Mouse (Mus musculus) hindbrain, embryonic 10.5 days (tissue): ENCODE data around the gene Hoxd10. TPM values are rescaled to one million over a fixed set of nuclear protein-coding genes. Genes with fewer than 3 reads are reported as not detected.
A peak's percentile ranks its signal among the peaks of the same experiment; 100 is the strongest.

ENCODE experiments used
- DNase-seq: peaks from one replicate; pipeline ENCODE4 v3.0.0-alpha.2; 2017; ENCODE audit warnings: low spot score
- H3K27ac ChIP-seq: fragments of 300-500 bp; sonication (generic); 2 replicates; pipeline ENCODE4 v1.5.1; 2016; ENCODE audit warnings: mild to moderate bottlenecking, moderate library complexity
- H3K27me3 ChIP-seq: fragments of 300-500 bp; sonication (generic); 2 replicates; pipeline ENCODE4 v1.6.1; 2016; ENCODE audit warnings: mild to moderate bottlenecking; ENCODE audit not compliant: poor library complexity, insufficient read depth, severe bottlenecking
- H3K36me3 ChIP-seq: fragments of 300-500 bp; sonication (generic); 2 replicates; pipeline ENCODE4 v1.6.1; 2016; ENCODE audit warnings: mild to moderate bottlenecking, moderate library complexity
- H3K4me1 ChIP-seq: fragments of 300-500 bp; sonication (generic); replicated peaks from 2 replicates; pipeline ENCODE4 v1.6.1; 2016; ENCODE audit warnings: mild to moderate bottlenecking
- H3K4me3 ChIP-seq: fragments of 300-500 bp; sonication (generic); 2 replicates; pipeline ENCODE4 v1.5.1; 2016; ENCODE audit warnings: mild to moderate bottlenecking, moderate library complexity
- H3K9me3 ChIP-seq: fragments of 300-500 bp; sonication (generic); 2 replicates; pipeline ENCODE4 v1.6.1; 2016; ENCODE audit warnings: mild to moderate bottlenecking, moderate library complexity
- WGBS: fragments of 180-500 bp; shearing (Covaris S2); methylation state at CpG from one replicate; pipeline ENCODE4 v1.1.7; 2016; 5-methylcytosine and 5-hydroxymethylcytosine counted together
- polyA plus RNA-seq: library from polyadenylated mRNA; unstranded; fragments of >200 nt; fragmentation: Nextera tagmentation; extraction: Ambion mirVana; gene quantifications from 2 replicates; pipeline ENCODE4 v1.2.1, GENCODE M21; 2016

The Hoxd10 gene
- polyA plus RNA-seq, 1 experiment from 2014 or later: not detected

- H3K36me3 ChIP-seq: no peaks in the 10 kb centered on the region
- H3K27ac ChIP-seq: no peak overlapping the region
- peak; percentile 20 for DNase-seq
- no peaks in the 10 kb centered on the region for H3K9me3 ChIP-seq
- 2% methylated on average over 3 of the region's 3 CpGs for WGBS
- peaks cover 100% of the 10 kb centered on the region for H3K27me3 ChIP-seq
- H3K4me1 ChIP-seq: peaks cover 19% of the 10 kb centered on the region
- H3K4me3 ChIP-seq: no peak overlapping the region
Observed at GRCm38 (mm10) chr2:74669230-74669578, 22.5 kb upstream of the Hoxd10 start.

GRCm38 (mm10) chr2:74669650-74670235 is 22.0 kb upstream of the Hoxd10 start:
- DNase-seq: peak; percentile 53
- 2% methylated on average over 14 of the region's 14 CpGs for WGBS
- Histone ChIP-seq H3K27ac (no peak overlapping the region), H3K36me3 (no peaks in the 10 kb centered on the region), H3K4me3 (no peak overlapping the region), H3K9me3 (no peaks in the 10 kb centered on the region), H3K27me3 (peaks cover 100% of the 10 kb centered on the region), H3K4me1 (peaks cover 19% of the 10 kb centered on the region)

DNA sequence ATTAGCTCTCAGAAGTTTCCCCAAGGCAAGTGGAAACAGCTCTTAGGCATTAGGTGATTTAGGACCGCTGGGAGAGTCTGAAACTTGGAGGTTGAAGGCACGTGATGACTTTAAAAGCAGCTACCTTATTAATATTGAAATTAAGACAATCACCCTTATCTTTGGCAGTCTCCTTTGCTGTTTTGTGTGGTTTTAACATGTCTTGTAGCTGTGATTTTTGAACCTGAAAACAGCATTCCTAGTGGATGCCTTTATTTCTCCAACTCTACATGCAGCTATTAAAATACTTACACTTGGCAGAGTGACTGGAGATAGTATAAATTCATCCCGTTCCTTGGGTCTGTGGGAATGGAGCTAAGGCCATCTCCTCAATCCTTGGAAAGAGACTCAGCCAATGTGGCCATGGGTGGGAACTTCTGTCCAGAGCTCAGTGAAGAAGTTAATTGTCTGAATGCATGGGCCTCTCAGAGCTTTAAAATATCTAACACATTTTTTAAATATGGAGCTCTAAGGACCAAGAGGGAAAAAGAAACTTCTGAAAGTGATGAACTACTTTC is 21.0 kb upstream of the Hoxd10 start:
- 1% methylated on average over 3 of the region's 3 CpGs for WGBS
- DNase-seq: peak; percentile 8
- H3K4me3 ChIP-seq: no peak overlapping the region
- H3K4me1 ChIP-seq: peaks cover 21% of the 10 kb centered on the region
- peaks cover 100% of the 10 kb centered on the region for H3K27me3 ChIP-seq
- no peak overlapping the region for H3K27ac ChIP-seq
- H3K9me3 ChIP-seq: no peaks in the 10 kb centered on the region
- no peaks in the 10 kb centered on the region for H3K36me3 ChIP-seq

DNA sequence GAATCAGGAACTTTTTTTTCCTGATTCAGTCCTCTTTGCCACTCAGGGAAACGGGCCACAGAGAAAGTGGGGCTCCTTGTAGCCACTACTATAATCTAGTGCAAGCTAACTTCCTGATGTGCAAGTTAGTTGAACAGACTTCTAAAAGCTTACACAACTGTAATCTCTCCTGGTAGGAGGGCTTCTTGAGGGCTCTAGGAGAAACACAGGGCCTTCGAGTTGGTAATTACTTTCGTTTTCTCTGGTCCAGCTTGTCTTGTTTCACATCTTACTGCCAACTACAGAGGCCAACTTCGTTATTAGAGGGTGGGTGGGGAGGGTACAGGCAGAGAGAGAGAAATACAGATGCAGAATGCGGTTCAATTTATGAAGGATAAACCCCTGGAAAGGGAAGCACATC is 19.9 kb upstream of the Hoxd10 start:
- Histone ChIP-seq H3K4me1 (peaks cover 21% of the 10 kb centered on the region), H3K4me3 (no peak overlapping the region), H3K27ac (no peak overlapping the region), H3K27me3 (peaks cover 100% of the 10 kb centered on the region), H3K9me3 (no peaks in the 10 kb centered on the region), H3K36me3 (no peaks in the 10 kb centered on the region)
- 2% methylated on average over 5 of the region's 5 CpGs for WGBS
- DNase-seq: peak; percentile 27

- peaks cover 100% of the 10 kb centered on the region for H3K27me3 ChIP-seq
- no peaks in the 10 kb centered on the region for H3K9me3 ChIP-seq
- H3K4me1 ChIP-seq: peaks cover 20% of the 10 kb centered on the region
- peak overlapping the region; percentile 34 for H3K4me3 ChIP-seq
- H3K27ac ChIP-seq: no peak overlapping the region
- DNase-seq: peak; percentile 83
- WGBS: 1% methylated on average over 40 of the region's 40 CpGs
- no peaks in the 10 kb centered on the region for H3K36me3 ChIP-seq
Observed at GRCm38 (mm10) chr2:74672481-74673362, 19.0 kb upstream of the Hoxd10 start.

- Histone ChIP-seq H3K9me3 (no peaks in the 10 kb centered on the region), H3K4me3 (no peak overlapping the region), H3K4me1 (peaks cover 9% of the 10 kb centered on the region; the same call in 1 of the 2 replicates), H3K36me3 (no peaks in the 10 kb centered on the region), H3K27me3 (peaks cover 100% of the 10 kb centered on the region), H3K27ac (no peak overlapping the region)
- DNase-seq: peak; percentile 48
- 2% methylated on average over 24 of the region's 24 CpGs for WGBS
Observed at GRCm38 (mm10) chr2:74673835-74674425, 17.8 kb upstream of the Hoxd10 start.

DNA sequence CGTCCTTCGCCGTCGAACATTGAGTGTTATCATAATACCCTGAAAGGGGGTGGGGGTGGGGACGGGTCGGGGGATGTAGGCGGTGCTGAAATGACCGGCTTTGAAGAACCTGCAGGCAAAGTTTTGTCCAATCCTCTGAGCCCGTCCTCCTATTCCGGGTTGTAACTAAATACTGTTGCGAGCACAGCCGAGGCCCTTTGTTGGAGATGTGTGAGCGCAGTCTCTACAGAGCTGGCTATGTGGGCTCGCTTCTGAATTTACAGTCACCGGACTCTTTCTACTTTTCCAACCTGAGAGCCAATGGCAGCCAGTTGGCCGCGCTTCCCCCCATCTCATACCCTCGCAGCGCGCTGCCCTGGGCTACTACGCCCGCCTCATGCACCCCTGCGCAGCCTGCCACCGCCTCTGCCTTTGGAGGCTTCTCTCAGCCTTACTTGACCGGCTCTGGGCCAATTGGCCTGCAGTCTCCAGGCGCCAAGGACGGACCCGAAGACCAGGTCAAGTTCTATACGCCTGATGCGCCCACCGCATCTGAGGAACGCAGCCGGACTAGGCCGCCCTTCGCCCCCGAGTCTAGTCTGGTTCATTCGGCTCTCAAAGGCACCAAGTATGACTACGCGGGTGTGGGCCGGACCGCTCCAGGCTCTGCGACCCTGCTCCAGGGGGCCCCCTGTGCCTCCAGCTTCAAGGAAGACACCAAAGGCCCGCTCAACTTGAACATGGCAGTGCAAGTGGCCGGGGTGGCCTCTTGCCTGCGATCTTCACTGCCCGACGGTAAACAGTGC is 16.7 kb upstream of the Hoxd10 start, which contains the start of gene Hoxd12:
Gene Hoxd12 (plus strand): TSS at position 133 of the 785 bp plus-strand sequence.
- DNase-seq: peak; percentile 48
- Histone ChIP-seq H3K4me3 (no peak within 1 kb of the TSS), H3K36me3 (no peaks in the 10 kb centered on the region), H3K4me1 (peaks cover 9% of the 10 kb centered on the region; the same call in 1 of the 2 replicates), H3K27ac (no peak within 1 kb of the TSS), H3K9me3 (no peaks in the 10 kb centered on the region), H3K27me3 (peaks cover 100% of the 10 kb centered on the region)
- WGBS: 1% methylated on average over 47 of the region's 47 CpGs

GRCm38 (mm10) chr2:74675666-74676282 is 15.9 kb upstream of the Hoxd10 start:
- Histone ChIP-seq H3K27ac (no peak overlapping the region), H3K27me3 (peaks cover 100% of the 10 kb centered on the region), H3K4me1 (peaks cover 9% of the 10 kb centered on the region; the same call in 1 of the 2 replicates), H3K4me3 (no peak overlapping the region), H3K36me3 (no peaks in the 10 kb centered on the region), H3K9me3 (no peaks in the 10 kb centered on the region)
- WGBS: 3% methylated on average over 24 of the region's 24 CpGs
- peak; percentile 45 for DNase-seq

DNA sequence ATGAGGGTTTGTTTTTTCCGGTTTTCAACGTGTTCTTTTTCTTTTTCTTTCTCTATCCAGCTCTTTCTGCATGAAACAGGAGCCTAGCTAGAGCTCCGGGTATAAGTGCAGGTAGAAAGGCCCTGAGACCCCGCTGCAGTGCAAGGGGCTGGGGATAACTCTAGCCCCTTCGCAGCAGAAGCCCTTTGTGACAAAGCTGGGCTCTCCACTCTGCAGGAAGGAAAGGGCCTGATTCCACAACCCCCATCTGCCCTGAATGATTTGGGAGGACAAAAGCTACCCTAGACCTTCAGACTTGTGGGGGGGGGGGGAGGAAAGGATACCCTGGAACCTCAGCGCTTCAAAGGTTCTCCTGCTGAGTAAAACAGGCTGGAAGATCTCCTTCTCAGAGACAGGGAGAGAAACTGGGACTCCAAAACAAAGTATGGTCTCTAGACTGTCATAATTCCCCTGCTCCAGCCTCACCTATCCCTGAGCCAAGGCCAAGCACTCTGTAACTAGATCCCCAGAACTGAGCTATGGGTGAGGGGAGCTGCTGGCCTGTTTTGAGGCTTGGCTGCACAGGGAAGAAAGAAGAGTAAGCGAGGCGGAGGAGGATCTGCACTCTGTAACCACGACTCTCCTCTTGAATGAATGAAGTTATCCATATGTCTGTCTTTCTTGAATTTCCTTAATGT is 15.2 kb upstream of the Hoxd10 start:
- Histone ChIP-seq H3K4me3 (no peak overlapping the region), H3K27me3 (peaks cover 100% of the 10 kb centered on the region), H3K36me3 (no peaks in the 10 kb centered on the region), H3K27ac (no peak overlapping the region), H3K9me3 (no peaks in the 10 kb centered on the region), H3K4me1 (peaks cover 10% of the 10 kb centered on the region)
- peak; percentile 41 for DNase-seq
- WGBS: 2% methylated on average over 9 of the region's 9 CpGs

- no peaks in the 10 kb centered on the region for H3K9me3 ChIP-seq
- no peak overlapping the region for H3K27ac ChIP-seq
- H3K4me3 ChIP-seq: no peak overlapping the region
- WGBS: 16% methylated on average over 2 of the region's 2 CpGs
- no peaks in the 10 kb centered on the region for H3K36me3 ChIP-seq
- H3K4me1 ChIP-seq: peaks cover 16% of the 10 kb centered on the region
- H3K27me3 ChIP-seq: peaks cover 100% of the 10 kb centered on the region
- peak; percentile 36 for DNase-seq
Observed at GRCm38 (mm10) chr2:74677106-74677505, 14.6 kb upstream of the Hoxd10 start.

GRCm38 (mm10) chr2:74678891-74679595 is 12.7 kb upstream of the Hoxd10 start, which contains the start of gene Hoxd11:
TSS of gene Hoxd11 (plus strand) at chr2:74679557.
- no peak within 1 kb of the TSS for H3K27ac ChIP-seq
- no peaks in the 10 kb centered on the region for H3K36me3 ChIP-seq
- no peaks in the 10 kb centered on the region for H3K9me3 ChIP-seq
- DNase-seq: no peak
- H3K4me1 ChIP-seq: peaks cover 19% of the 10 kb centered on the region
- 2% methylated on average over 15 of the region's 15 CpGs for WGBS
- peaks cover 100% of the 10 kb centered on the region for H3K27me3 ChIP-seq
- H3K4me3 ChIP-seq: no peak within 1 kb of the TSS
